Mouse (Mus musculus) liver, postnatal 0 days (tissue): ENCODE results near the gene Gm11361.

Experiments used
- CTCF ChIP-seq: sonication (generic); IDR thresholded peaks from 2 replicates; pipeline ENCODE4 v1.5.1; 2016; ENCODE audit warnings: antibody characterized with exemption, low read depth
- EP300 ChIP-seq: IDR thresholded peaks from 2 replicates; pipeline ENCODE4 v1.6.1; 2016; ENCODE audit warnings: antibody characterized with exemption, low read depth, mild to moderate bottlenecking

DNA sequence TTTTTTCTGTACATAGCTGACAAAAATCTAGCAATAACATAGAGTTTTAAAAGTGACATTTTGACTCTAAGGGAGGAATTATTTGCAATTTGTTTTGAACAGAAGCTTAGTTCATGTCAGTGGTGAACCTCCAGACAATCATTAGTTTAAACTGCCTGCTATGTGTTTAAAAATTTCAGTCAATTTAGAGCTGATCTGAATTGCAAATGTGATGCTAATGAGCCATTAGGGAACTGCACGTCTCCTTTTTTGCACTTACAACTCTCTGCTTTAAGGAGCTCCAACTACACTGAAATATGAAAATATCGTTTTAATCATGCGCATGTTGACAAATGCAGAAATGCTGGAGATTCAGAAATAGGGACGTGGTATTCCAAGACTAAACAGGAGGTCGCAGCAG lies 38.2 kb downstream of the Gm11361 start:
- TF ChIP-seq CTCF (no peak), EP300 (no peak)
